Mouse (Mus musculus): ENCODE data around the gene Rpl19. TPM values are rescaled to one million over a fixed set of nuclear protein-coding genes. Genes with fewer than 3 reads are reported as not detected.

Gene Rpl19
- total and polyA plus RNA-seq, 3 experiments = 2,949 to 5,259 (median 3,446) TPM

GRCm38 (mm10) chr11:98061904-98062562 lies 35.5 kb downstream of the Rpl19 start:
- H3K9me3 ChIP-seq (replicated peaks; ENCODE audit: low read length) = no peaks in the 10 kb centered on the region
- H3K4me1 ChIP-seq (ENCODE audit: control insufficient read depth in 1 of 2, insufficient read depth in 2 of 2) = peaks cover 20 to 30% of the 10 kb centered on the region in 2 experiments
- in situ Hi-C loops (cut with MboI; ENCODE audit: low pct_ligation_motif_present, low pct_unique_long_range_greater_than_20kb, low sequenced_read_pairs) = no loop called here
- H3K79me2 ChIP-seq (replicated peaks; ENCODE audit: control insufficient read depth, extremely low read depth, insufficient read depth, poor library complexity, severe bottlenecking) = no peaks in the 10 kb centered on the region
- no peaks in the 10 kb centered on the region for H3K27me3 ChIP-seq (replicated peaks)
- peak; percentile 37 for DNase-seq (ENCODE audit: extremely low read depth)
- TF ChIP-seq ELF1 (IDR thresholded peaks at IDR 0.05; ENCODE audit: low read depth, low read length) = no peak
- no peak; the same call in 1 of the 2 replicates for TF ChIP-seq USF1 (IDR thresholded peaks at IDR 0.05; ENCODE audit: low read depth, low read length)
- TF ChIP-seq ETS1 (conservative IDR thresholded peaks at IDR 0.05; ENCODE audit: low read depth, low read length) = peak; percentile 51; the same call in 1 of the 2 replicates
- no peak for TF ChIP-seq TBP (conservative IDR thresholded peaks at IDR 0.05; ENCODE audit: low read depth, low read length)
- no peak for TF ChIP-seq UBTF (IDR thresholded peaks at IDR 0.05; ENCODE audit: low read depth, low read length)
- TF ChIP-seq KAT2A (IDR thresholded peaks at IDR 0.05; ENCODE audit: insufficient replicate concordance, low read length) = no peak
- no peak for TF ChIP-seq GABPA (IDR thresholded peaks at IDR 0.05; ENCODE audit: insufficient replicate concordance, low read depth, low read length)
- TF ChIP-seq CHD1 (IDR thresholded peaks at IDR 0.05; ENCODE audit: low read depth, low read length) = no peak
- no peak for TF ChIP-seq SMC3 (IDR thresholded peaks at IDR 0.05; ENCODE audit: low read depth, low read length)
- no peak for TF ChIP-seq MYC (IDR thresholded peaks at IDR 0.05; ENCODE audit: low read depth, low read length)
- 0 out of 2 replicates have a peak, but pooled peaks have one; percentile 67 for TF ChIP-seq RCOR1 (conservative IDR thresholded peaks at IDR 0.05; ENCODE audit: low read depth, low read length)
- TF ChIP-seq CHD2 (IDR thresholded peaks at IDR 0.05; ENCODE audit: low read length) = no peak; the same call in 1 of the 2 replicates
- TF ChIP-seq MEF2A (IDR thresholded peaks at IDR 0.05; ENCODE audit: borderline replicate concordance, low read depth, low read length) = no peak
- peak; percentile 58; the same call in 1 of the 2 replicates for TF ChIP-seq JUN (IDR thresholded peaks at IDR 0.05; ENCODE audit: insufficient read depth, low read depth, low read length)
- TF ChIP-seq MAFK (IDR thresholded peaks at IDR 0.05; ENCODE audit: insufficient replicate concordance, low read length) = no peak
- TF ChIP-seq MXI1 (IDR thresholded peaks at IDR 0.05; ENCODE audit: low read depth, low read length) = no peak
- no peak for TF ChIP-seq CTCF (conservative IDR thresholded peaks at IDR 0.05 in 1 of 2, IDR thresholded peaks at IDR 0.05 in 1 of 2; ENCODE audit: low read depth in 2 of 2, low read length in 2 of 2)
- TF ChIP-seq E2F4 (IDR thresholded peaks at IDR 0.05; ENCODE audit: insufficient replicate concordance, low read depth, low read length) = no peak
- TF ChIP-seq POLR2A (IDR thresholded peaks at IDR 0.05; ENCODE audit: low read depth, low read length) = no peak
- no peak for TF ChIP-seq PAX5 (IDR thresholded peaks at IDR 0.05; ENCODE audit: low read length)
- TF ChIP-seq ZNF384 (IDR thresholded peaks at IDR 0.05; ENCODE audit: low read depth, low read length) = no peak
- TF ChIP-seq MAZ (IDR thresholded peaks at IDR 0.05; ENCODE audit: low read depth, low read length) = no peak
- peak; percentile 92 for TF ChIP-seq IRF4 (IDR thresholded peaks at IDR 0.05; ENCODE audit: low read depth, low read length)
- no peak for TF ChIP-seq POLR2AphosphoS2 (IDR thresholded peaks at IDR 0.05; ENCODE audit: low read depth, low read length)
- TF ChIP-seq JUND (conservative IDR thresholded peaks at IDR 0.05; ENCODE audit: low read depth, low read length) = peak; percentile 71
- no peak for TF ChIP-seq NELFE (IDR thresholded peaks at IDR 0.05; ENCODE audit: low read depth, low read length)
- no peak for TF ChIP-seq RAD21 (IDR thresholded peaks at IDR 0.05; ENCODE audit: low read depth, low read length)
- TF ChIP-seq NRF1 (IDR thresholded peaks at IDR 0.05; ENCODE audit: low read depth, low read length) = no peak
- no peak for TF ChIP-seq MAX (IDR thresholded peaks at IDR 0.05; ENCODE audit: low read length)
- TF ChIP-seq USF2 (conservative IDR thresholded peaks at IDR 0.05; ENCODE audit: low read depth, low read length) = no peak
- no peak for TF ChIP-seq ZC3H11A (IDR thresholded peaks at IDR 0.05; ENCODE audit: low read depth, low read length)
- peak; percentile 90 for TF ChIP-seq EP300 (IDR thresholded peaks at IDR 0.05; ENCODE audit: low read length)
- TF ChIP-seq ZMIZ1 (IDR thresholded peaks at IDR 0.05; ENCODE audit: low read depth, low read length) = no peak
- no peak for TF ChIP-seq BHLHE40 (IDR thresholded peaks at IDR 0.05; ENCODE audit: low read depth, low read length)
- no peak for TF ChIP-seq ZKSCAN1 (IDR thresholded peaks at IDR 0.05; ENCODE audit: borderline replicate concordance, low read depth, low read length)
- no peak for TF ChIP-seq HCFC1 (IDR thresholded peaks at IDR 0.05; ENCODE audit: low read depth, low read length)
- TF ChIP-seq TCF12 (IDR thresholded peaks at IDR 0.05; ENCODE audit: low read depth, low read length) = no peak
- no peak for TF ChIP-seq SIN3A (IDR thresholded peaks at IDR 0.05; ENCODE audit: low read length)
- H3K9ac ChIP-seq (ENCODE audit: insufficient read depth, low read depth) = no peak overlapping the region
- H3K4me3 ChIP-seq (replicated peaks in 1 of 3; ENCODE audit: low read depth in 2 of 3, low read length in 2 of 3, poor library complexity in 1 of 3) = no peak overlapping the region
- dilution Hi-C loops (cut with MboI; ENCODE audit: extremely low pct_ligation_motif_present, extremely low pct_unique_long_range_greater_than_20kb, low sequenced_read_pairs) = no loop called here
- no peak overlapping the region for H3K4me2 ChIP-seq (ENCODE audit: insufficient read depth, low read depth, poor library complexity, severe bottlenecking)
- H3K36me3 ChIP-seq (replicated peaks in 1 of 2; ENCODE audit: control insufficient read depth in 1 of 2, insufficient read depth in 1 of 2, low read length in 1 of 2) = no peaks in the 10 kb centered on the region
- H3K27ac ChIP-seq (ENCODE audit: insufficient read depth, low read depth) = no peak overlapping the region

Measured in CH12.LX (cell line).